In genomic region chr3:36476261-36477155, GRCm38 (mm10) we compare ENCODE assay signal across 7 mouse cellular contexts. TPM values are rescaled to one million over a fixed set of nuclear protein-coding genes. Genes with fewer than 3 reads are reported as not detected.
DNase-seq lines count a peak whose midpoint lies in the region; ATAC-seq and TF ChIP-seq lines count a peak whose summit lies in the region.

No protein-coding gene starts in this region.

- H3K36me3 ChIP-seq in limb, embryonic 14.5 days (ENCODE audit: control insufficient read depth, insufficient read depth, low read length), result no peaks in the 10 kb centered on the region
- H3K36me3 ChIP-seq in stomach, embryonic 14.5 days (ENCODE audit: control insufficient read depth, insufficient read depth, low read length), result no peaks in the 10 kb centered on the region

- no peak for TF ChIP-seq POLR2A in limb, embryonic 14.5 days (IDR thresholded peaks at IDR 0.05; ENCODE audit: borderline replicate concordance, extremely low read depth, insufficient read depth, insufficient read length)

- H3K4me1 ChIP-seq in limb, embryonic 14.5 days (ENCODE audit: control insufficient read depth, insufficient read depth, low read length), result peaks cover 13% of the 10 kb centered on the region; the same call in 1 of the 2 replicates
- peaks cover 5% of the 10 kb centered on the region; the same call in 1 of the 2 replicates for H3K4me1 ChIP-seq in stomach, embryonic 14.5 days (ENCODE audit: control insufficient read depth, insufficient read depth, low read length)

- peak; percentile 14 for DNase-seq in ovary, postnatal 10 days (ENCODE audit: low spot score)
- DNase-seq in ovary, postnatal 36 days (ENCODE audit: low spot score), result no peak
- peak; percentile 7 for DNase-seq in embryo, embryonic 9.5 days (ENCODE audit: extremely low spot score)
- peak; percentile 38 to 56 for DNase-seq in heart, postnatal 10 days
- DNase-seq in limb, embryonic 14.5 days (ENCODE audit: low spot score), result no peak
- no peak for DNase-seq in spleen, postnatal 10 days (ENCODE audit: low spot score in 2 of 2)

- peak overlapping the region; percentile 91 for H3K27ac ChIP-seq in limb, embryonic 14.5 days (replicated peaks; ENCODE audit: low read depth, low read length)
- H3K27ac ChIP-seq in stomach, embryonic 14.5 days (ENCODE audit: low read length), result peak overlapping the region; percentile 84

- ATAC-seq in limb, embryonic 14.5 days (ENCODE audit: low FRiP score, low read depth), result no peak; the same call in 1 of the 2 replicates
- ATAC-seq in stomach, embryonic 14.5 days (ENCODE audit: insufficient number of reproducible peaks, insufficient read depth, low FRiP score, low read depth), result no peak

- peak overlapping the region; percentile 89 for H3K4me2 ChIP-seq in limb, embryonic 14.5 days (replicated peaks; ENCODE audit: low read depth, low read length, severe bottlenecking)
- peak overlapping the region; percentile 61 for H3K4me2 ChIP-seq in stomach, embryonic 14.5 days (replicated peaks; ENCODE audit: low read depth, low read length)

- H3K27me3 ChIP-seq in limb, embryonic 14.5 days (ENCODE audit: control insufficient read depth, insufficient read depth, low read length), result no peaks in the 10 kb centered on the region
- no peaks in the 10 kb centered on the region for H3K27me3 ChIP-seq in stomach, embryonic 14.5 days (ENCODE audit: control insufficient read depth, insufficient read depth, low read length)

- intact Hi-C loops in heart, postnatal 10 days (cut with DNase I), result no loop called here

- 18% methylated on average over 20 of the region's 20 CpGs for WGBS in limb, embryonic 14.5 days
- WGBS in stomach, embryonic 14.5 days, result 24% methylated on average over 20 of the region's 20 CpGs

- peak overlapping the region; percentile 75 for H3K9ac ChIP-seq in limb, embryonic 14.5 days (ENCODE audit: low read depth, low read length, severe bottlenecking)
- peak overlapping the region; percentile 44 for H3K9ac ChIP-seq in stomach, embryonic 14.5 days (replicated peaks; ENCODE audit: low read depth, low read length)

- H3K9me3 ChIP-seq in limb, embryonic 14.5 days (ENCODE audit: control insufficient read depth, low read length), result no peaks in the 10 kb centered on the region
- H3K9me3 ChIP-seq in stomach, embryonic 14.5 days (ENCODE audit: control insufficient read depth, low read depth, low read length), result no peaks in the 10 kb centered on the region

- peak overlapping the region; percentile 77 for H3K4me3 ChIP-seq in limb, embryonic 14.5 days (replicated peaks; ENCODE audit: low read length)
- H3K4me3 ChIP-seq in stomach, embryonic 14.5 days (ENCODE audit: low read depth, low read length), result peak overlapping the region; percentile 49

RNA-seq across cellular contexts. Expression of gene 1810062G17Rik, which starts 0.8 kb away (rescaled TPM):
- under 1 TPM in 1 of 2 experiments, not detected in 1; 0.79 TPM for total RNA-seq in heart, postnatal 10 days (2021)
- 2.0 and 2.3 TPM in 2 replicates for polyA plus RNA-seq in limb, embryonic 14.5 days (2012; rRNA removed)
- polyA plus RNA-seq in limb, embryonic 14.5 days (2014; fragmentation: Nextera tagmentation; extraction: Ambion mirVana), result 2.0 and 2.3 TPM in 2 replicates
- 2.0 and 2.1 TPM in 2 replicates for polyA plus RNA-seq in stomach, embryonic 14.5 days (2014; fragmentation: Nextera tagmentation; extraction: Ambion mirVana)

RNA-seq across cellular contexts. Expression of gene Anxa5, which starts 0.8 kb away (rescaled TPM):
- 100 to 1,000 TPM; 234 to 248 TPM for total RNA-seq in heart, postnatal 10 days (2021)
- polyA plus RNA-seq in limb, embryonic 14.5 days (2012; rRNA removed), result 348 and 392 TPM in 2 replicates
- 423 and 449 TPM in 2 replicates for polyA plus RNA-seq in limb, embryonic 14.5 days (2014; fragmentation: Nextera tagmentation; extraction: Ambion mirVana)
- 315 and 335 TPM in 2 replicates for polyA plus RNA-seq in stomach, embryonic 14.5 days (2014; fragmentation: Nextera tagmentation; extraction: Ambion mirVana)

RNA-seq across cellular contexts. Expression of gene Gm11549, which starts 45.1 kb away (rescaled TPM):
- not detected for total RNA-seq in heart, postnatal 10 days (2021)
- 0.05 and 0.10 TPM in 2 replicates for polyA plus RNA-seq in limb, embryonic 14.5 days (2012; rRNA removed)
- polyA plus RNA-seq in limb, embryonic 14.5 days (2014; fragmentation: Nextera tagmentation; extraction: Ambion mirVana), result 0.11 TPM in 1 of 2 replicates, not detected in the other
- 0.28 and 0.30 TPM in 2 replicates for polyA plus RNA-seq in stomach, embryonic 14.5 days (2014; fragmentation: Nextera tagmentation; extraction: Ambion mirVana)

Comparison
In these comparisons a context has a peak if more than half of its experiments do, and no peak if none do; other contexts are left out.
1. DNase-seq: peak in ovary, postnatal 10 days (single experiment), embryo, embryonic 9.5 days (single experiment) and heart, postnatal 10 days (2 of 2); none in ovary, postnatal 36 days (single experiment), limb, embryonic 14.5 days (single experiment) and spleen, postnatal 10 days (0 of 2).